Mouse (Mus musculus) splenic B cell, adult 2 months (primary cell): ENCODE results near the gene Slc1a5.
A peak's percentile ranks its signal among the peaks of the same experiment; 100 is the strongest.

ENCODE experiments used
- DNase-seq: peaks from one replicate; pipeline ENCODE4 v3.0.0-alpha.2; 2011; ENCODE audit warnings: low read depth, low spot score
- H3K27me3 ChIP-seq: 2 replicates; pipeline ENCODE4 v1.6.1; 2012; ENCODE audit warnings: mild to moderate bottlenecking, low read length, moderate library complexity, mixed read lengths; ENCODE audit not compliant: control insufficient read depth, poor library complexity, insufficient read depth, severe bottlenecking
- H3K36me3 ChIP-seq: 2 replicates; pipeline ENCODE4 v1.6.1; 2012; ENCODE audit warnings: mild to moderate bottlenecking, low read length, moderate library complexity, mixed read lengths; ENCODE audit not compliant: control insufficient read depth, poor library complexity, insufficient read depth, severe bottlenecking

Slc1a5 gene

GRCm38 (mm10) chr7:16804409-16805028 lies 23.4 kb downstream of the Slc1a5 start:
- no peaks in the 10 kb centered on the region; the same call in 1 of the 2 replicates for H3K36me3 ChIP-seq
- DNase-seq, result peak; percentile 71
- H3K27me3 ChIP-seq, result no peaks in the 10 kb centered on the region

GRCm38 (mm10) chr7:16807936-16808335 lies 26.8 kb downstream of the Slc1a5 start:
- DNase-seq, result peak; percentile 46
- Histone ChIP-seq H3K27me3 (no peaks in the 10 kb centered on the region), H3K36me3 (peaks cover 1% of the 10 kb centered on the region)

GRCm38 (mm10) chr7:16808647-16809046 lies 27.5 kb downstream of the Slc1a5 start:
- H3K27me3 ChIP-seq, result no peaks in the 10 kb centered on the region

GRCm38 (mm10) chr7:16809739-16810138 lies 28.6 kb downstream of the Slc1a5 start:
- H3K36me3 ChIP-seq, result peaks cover 1% of the 10 kb centered on the region
- DNase-seq, result peak; percentile 67
- H3K27me3 ChIP-seq, result no peaks in the 10 kb centered on the region

More at GRCm38 (mm10) chr7:16808647-16809046, 27.5 kb downstream of the Slc1a5 start:
- H3K36me3 ChIP-seq, result peaks cover 1% of the 10 kb centered on the region
- DNase-seq, result no peak

- DNase-seq, result no peak
- H3K27me3 ChIP-seq, result no peaks in the 10 kb centered on the region
- peaks cover 1% of the 10 kb centered on the region for H3K36me3 ChIP-seq
Measured at GRCm38 (mm10) chr7:16810399-16810919, 29.3 kb downstream of the Slc1a5 start.

GRCm38 (mm10) chr7:16810920-16811648 lies 29.9 kb downstream of the Slc1a5 start:
- no peak for DNase-seq
- Histone ChIP-seq H3K27me3 (no peaks in the 10 kb centered on the region), H3K36me3 (peaks cover 1% of the 10 kb centered on the region)

GRCm38 (mm10) chr7:16811649-16812070 lies 30.5 kb downstream of the Slc1a5 start:
- H3K27me3 ChIP-seq, result no peaks in the 10 kb centered on the region
- DNase-seq, result no peak
- H3K36me3 ChIP-seq, result peaks cover 1% of the 10 kb centered on the region

GRCm38 (mm10) chr7:16812505-16812904 lies 31.4 kb downstream of the Slc1a5 start:
- Histone ChIP-seq H3K36me3 (peaks cover 1% of the 10 kb centered on the region), H3K27me3 (no peaks in the 10 kb centered on the region)
- DNase-seq, result peak; percentile 38

GRCm38 (mm10) chr7:16815351-16815941 lies 34.3 kb downstream of the Slc1a5 start, which contains the start of gene Strn4:
Strn4 (plus strand) TSS chr7:16815889.
- Histone ChIP-seq H3K27me3 (no peaks in the 10 kb centered on the region), H3K36me3 (peaks cover 1% of the 10 kb centered on the region; the same call in 1 of the 2 replicates)
- DNase-seq, result peak; percentile 32

GRCm38 (mm10) chr7:16816078-16816474 lies 34.9 kb downstream of the Slc1a5 start:
- Histone ChIP-seq H3K36me3 (peaks cover 1% of the 10 kb centered on the region; the same call in 1 of the 2 replicates), H3K27me3 (no peaks in the 10 kb centered on the region)
- DNase-seq, result peak; percentile 79

- peak; percentile 38 for DNase-seq
- Histone ChIP-seq H3K27me3 (no peaks in the 10 kb centered on the region), H3K36me3 (no peaks in the 10 kb centered on the region; the same call in 1 of the 2 replicates)
Measured at GRCm38 (mm10) chr7:16816475-16817122, 35.5 kb downstream of the Slc1a5 start, which contains the start of gene Fkrp. Fkrp (minus strand) TSS chr7:16816732.

GRCm38 (mm10) chr7:16817693-16818092 lies 36.6 kb downstream of the Slc1a5 start:
- Histone ChIP-seq H3K36me3 (no peaks in the 10 kb centered on the region), H3K27me3 (no peaks in the 10 kb centered on the region)
- DNase-seq, result no peak

- no peaks in the 10 kb centered on the region for H3K27me3 ChIP-seq
- no peak for DNase-seq
- H3K36me3 ChIP-seq, result no peaks in the 10 kb centered on the region; the same call in none of the 2 replicates
Measured at GRCm38 (mm10) chr7:16819794-16820193, 38.7 kb downstream of the Slc1a5 start.

- H3K36me3 ChIP-seq, result no peaks in the 10 kb centered on the region; the same call in none of the 2 replicates
- no peaks in the 10 kb centered on the region for H3K27me3 ChIP-seq
- no peak for DNase-seq
Measured at GRCm38 (mm10) chr7:16820271-16820763, 39.2 kb downstream of the Slc1a5 start.
